Mouse (Mus musculus) bone marrow macrophage, adult 2 months (primary cell): ENCODE measurements around the gene Teddm1a. TPM values are rescaled to one million over a fixed set of nuclear protein-coding genes. Genes with fewer than 3 reads are reported as not detected.

Experiments used
- H3K27ac ChIP-seq: 2 replicates; pipeline ENCODE4 v1.5.1; 2012; ENCODE audit warnings: low read depth, low read length; ENCODE audit not compliant: insufficient read depth
- H3K4me1 ChIP-seq: 2 replicates; pipeline ENCODE4 v1.6.1; 2012; ENCODE audit warnings: low read length; ENCODE audit not compliant: control insufficient read depth, insufficient read depth
- H3K4me3 ChIP-seq: 2 replicates; pipeline ENCODE4 v1.5.1; 2012; ENCODE audit warnings: mild to moderate bottlenecking, low read length, moderate library complexity; ENCODE audit not compliant: insufficient read depth
- CTCF ChIP-seq: IDR thresholded peaks from 2 replicates; pipeline ENCODE4 v1.5.1; 2012; ENCODE audit warnings: low read depth, mild to moderate bottlenecking, low read length, moderate library complexity
- POLR2A ChIP-seq: IDR thresholded peaks from 2 replicates; pipeline ENCODE4 v1.6.1; 2012; ENCODE audit warnings: mild to moderate bottlenecking, low read depth, low read length, borderline replicate concordance
- polyA plus RNA-seq: library from polyadenylated mRNA; stranded (reverse); fragments of >200 nt; gene quantifications from 2 replicates; pipeline ENCODE4 v1.2.4, GENCODE M21; 2012; ENCODE audit not compliant: missing spikeins, insufficient read depth, insufficient read length

Teddm1a gene
- polyA plus RNA-seq, 1 experiment, result not detected

GRCm38 (mm10) chr1:153890121-153890520, 1.4 kb upstream of the Teddm1a start:
- no peak overlapping the region for H3K4me3 ChIP-seq
- H3K4me1 ChIP-seq, result peaks cover 10% of the 10 kb centered on the region
- TF ChIP-seq CTCF, result no peak
- no peak for TF ChIP-seq POLR2A
- no peak overlapping the region for H3K27ac ChIP-seq

- Histone ChIP-seq H3K4me3 (no peak overlapping the region), H3K27ac (no peak overlapping the region), H3K4me1 (peaks cover 12% of the 10 kb centered on the region)
- TF ChIP-seq POLR2A, result no peak
Observed at GRCm38 (mm10) chr1:153893746-153894145, 2.2 kb downstream of the Teddm1a start.

- H3K4me1 ChIP-seq, result peaks cover 17% of the 10 kb centered on the region
- TF ChIP-seq POLR2A (no peak), CTCF (no peak)
- H3K27ac ChIP-seq, result 0 out of 2 replicates have a peak overlapping the region, but pooled peaks have one; percentile 11
- no peak overlapping the region for H3K4me3 ChIP-seq
Observed at GRCm38 (mm10) chr1:153894201-153894893, 2.8 kb downstream of the Teddm1a start.

GRCm38 (mm10) chr1:153894979-153895378, 3.4 kb downstream of the Teddm1a start:
- H3K27ac ChIP-seq, result no peak overlapping the region
- H3K4me1 ChIP-seq, result peaks cover 17% of the 10 kb centered on the region
- TF ChIP-seq POLR2A (no peak), CTCF (peak; percentile 65)
- H3K4me3 ChIP-seq, result no peak overlapping the region

- Histone ChIP-seq H3K4me3 (no peak overlapping the region), H3K4me1 (peaks cover 21% of the 10 kb centered on the region), H3K27ac (no peak overlapping the region)
- TF ChIP-seq CTCF, result no peak
- no peak for TF ChIP-seq POLR2A
Observed at GRCm38 (mm10) chr1:153897196-153897595, 5.7 kb downstream of the Teddm1a start.

- Histone ChIP-seq H3K4me1 (peaks cover 15% of the 10 kb centered on the region), H3K4me3 (peak overlapping the region; percentile 63), H3K27ac (peak overlapping the region; percentile 47)
- no peak for TF ChIP-seq POLR2A
- TF ChIP-seq CTCF, result no peak
Observed at GRCm38 (mm10) chr1:153898989-153899730, 7.6 kb downstream of the Teddm1a start.

- H3K27ac ChIP-seq, result peak within 1 kb of the TSS; percentile 78
- H3K4me1 ChIP-seq, result peaks cover 11% of the 10 kb centered on the region
- peak within 1 kb of the TSS; percentile 95 for H3K4me3 ChIP-seq
- no peak for TF ChIP-seq CTCF
- peak; percentile 99 for TF ChIP-seq POLR2A
Observed at GRCm38 (mm10) chr1:153899731-153900380, 8.3 kb downstream of the Teddm1a start, which contains the start of the genes Glul and Teddm2. Gene Glul (plus strand): TSS chr1:153899944. Gene Teddm2 (minus strand): TSS chr1:153900228.

GRCm38 (mm10) chr1:153900381-153900780, 8.8 kb downstream of the Teddm1a start:
- H3K4me1 ChIP-seq, result peaks cover 9% of the 10 kb centered on the region
- peak overlapping the region; percentile 95 for H3K4me3 ChIP-seq
- TF ChIP-seq CTCF, result no peak
- no peak for TF ChIP-seq POLR2A
- peak overlapping the region; percentile 78 for H3K27ac ChIP-seq

- Histone ChIP-seq H3K4me1 (peaks cover 9% of the 10 kb centered on the region), H3K27ac (peak overlapping the region; percentile 78), H3K4me3 (peak overlapping the region; percentile 95)
- TF ChIP-seq CTCF (no peak), POLR2A (no peak)
Observed at GRCm38 (mm10) chr1:153900860-153901730, 9.6 kb downstream of the Teddm1a start.
